Mouse (Mus musculus) cerebellum, adult 8-10 months (tissue): ENCODE data around the gene Scgb1a1.
"Not testable (repeated sequence)": the region's sequence is repeated elsewhere in the genome, so short reads cannot be mapped to it uniquely, and the experiment has no call there.

ENCODE experiments used
- DNase-seq: peaks from one replicate; pipeline ENCODE4 v3.0.0; 2022

The Scgb1a1 gene

GRCm38 (mm10) chr19:9087821-9088220 is at the start of gene Scgb1a1:
Scgb1a1 (minus strand) TSS chr19:9087958.
- no peak for DNase-seq

DNA sequence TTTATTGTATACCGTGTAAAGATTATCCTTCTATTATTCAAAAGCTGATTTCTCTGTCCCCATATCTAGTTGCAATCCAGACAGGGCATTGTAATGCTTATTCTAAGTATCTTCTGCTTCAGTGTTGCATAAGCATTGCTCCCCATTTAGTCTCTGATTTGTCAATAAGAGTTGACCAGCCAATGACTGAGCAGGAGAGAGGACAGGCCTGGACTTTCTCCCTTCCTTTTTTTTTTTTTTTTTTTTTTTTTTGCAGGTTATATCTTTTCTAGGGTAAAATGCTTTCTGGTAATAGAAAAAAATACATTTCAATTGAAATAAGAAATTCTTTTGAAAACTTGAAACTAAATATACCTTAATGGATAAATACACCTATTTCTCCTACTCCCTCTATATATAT is 49.4 kb upstream of the Scgb1a1 start:
- no peak for DNase-seq

GRCm38 (mm10) chr19:9135512-9136331 is 48.0 kb upstream of the Scgb1a1 start, which contains the start of gene Asrgl1:
Asrgl1 (minus strand) TSS chr19:9135636.
- DNase-seq, result peak; percentile 91

DNA sequence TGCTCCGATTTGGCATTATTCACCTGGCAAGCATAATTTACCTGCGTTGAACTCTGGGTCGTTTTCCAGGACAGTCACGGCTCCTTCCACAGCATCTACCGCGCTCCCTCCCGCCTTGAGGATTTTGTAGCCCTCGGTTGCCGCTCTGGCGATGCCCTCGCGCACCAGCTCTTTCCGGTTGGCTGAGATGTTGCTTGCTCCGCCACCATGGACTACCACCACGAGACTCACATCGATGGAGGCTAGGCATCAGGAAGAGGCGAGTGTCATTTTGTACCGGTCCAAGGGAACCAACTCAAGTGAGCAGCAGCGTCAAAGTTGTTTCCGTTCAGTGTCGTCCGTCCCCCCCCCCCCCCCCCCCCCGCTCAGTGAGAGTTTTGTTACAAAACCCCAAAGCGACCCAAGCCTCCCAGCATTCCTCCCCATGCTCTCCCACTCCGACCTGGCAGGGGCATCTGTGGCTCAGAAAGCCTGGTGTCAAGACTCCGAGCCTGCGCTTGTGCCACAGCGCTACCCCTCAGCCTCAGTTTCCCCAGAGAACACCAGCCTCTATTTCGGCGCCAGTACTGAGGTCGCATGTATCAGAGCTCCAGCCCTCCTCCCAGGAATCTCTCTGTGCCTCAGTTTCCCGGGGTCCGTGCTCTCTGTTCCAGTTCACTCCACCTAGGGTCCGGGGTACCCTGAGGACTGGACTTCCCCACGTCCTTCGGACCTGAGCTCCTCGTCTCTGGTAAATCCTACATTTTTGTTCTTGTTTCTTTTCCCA is 47.2 kb upstream of the Scgb1a1 start:
- peak; percentile 58 for DNase-seq

DNA sequence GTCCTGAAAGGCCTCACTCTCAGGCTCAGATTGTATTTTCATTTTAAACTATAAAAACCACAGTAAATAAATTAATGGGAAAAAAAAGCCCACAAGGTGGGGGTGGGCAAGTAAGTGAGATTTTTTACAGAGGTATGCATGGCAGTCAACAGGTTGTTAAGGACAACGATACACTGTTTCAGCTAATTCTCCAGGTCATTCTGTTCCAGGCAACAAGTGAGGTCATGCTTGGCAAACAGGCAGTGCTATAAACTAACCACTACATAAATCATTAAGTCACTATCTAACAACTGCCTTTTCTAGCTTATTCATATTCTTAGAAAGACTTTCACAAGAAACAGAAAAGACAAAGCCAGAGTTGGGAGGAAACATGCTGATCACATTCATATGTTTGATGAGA is 42.2 kb upstream of the Scgb1a1 start:
- DNase-seq, result no peak

- no peak for DNase-seq
Measured at GRCm38 (mm10) chr19:9128499-9129194, 40.9 kb upstream of the Scgb1a1 start.

GRCm38 (mm10) chr19:9123986-9124385 is 36.2 kb upstream of the Scgb1a1 start:
- DNase-seq, result not testable (repeated sequence)

DNA sequence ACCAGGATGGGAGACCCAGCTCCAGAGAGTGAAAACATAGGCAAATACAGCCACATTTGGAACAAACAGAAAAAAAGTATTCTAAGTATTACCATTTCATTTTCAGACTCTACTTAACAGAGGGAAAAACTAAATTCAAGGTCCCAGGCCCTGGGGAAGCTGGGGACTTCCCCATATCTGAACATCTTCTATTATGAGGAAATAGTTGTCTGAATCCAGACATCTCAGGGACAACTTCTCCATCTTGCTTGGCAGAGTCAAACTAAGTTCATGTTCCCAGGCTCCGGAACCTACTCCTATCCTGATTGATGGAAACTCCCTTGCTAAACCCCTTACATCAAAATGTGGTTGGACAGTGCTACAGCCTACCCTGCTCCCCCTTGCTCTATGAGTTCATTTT is 34.6 kb upstream of the Scgb1a1 start:
- DNase-seq, result no peak

- no peak for DNase-seq
Measured at GRCm38 (mm10) chr19:9119655-9120425, 32.1 kb upstream of the Scgb1a1 start.

- no peak for DNase-seq
Measured at GRCm38 (mm10) chr19:9117275-9117674, 29.5 kb upstream of the Scgb1a1 start.

- DNase-seq, result no peak
Measured at GRCm38 (mm10) chr19:9116268-9116667, 28.5 kb upstream of the Scgb1a1 start.

GRCm38 (mm10) chr19:9112043-9112442 is 24.3 kb upstream of the Scgb1a1 start:
- peak; percentile 88 for DNase-seq

DNA sequence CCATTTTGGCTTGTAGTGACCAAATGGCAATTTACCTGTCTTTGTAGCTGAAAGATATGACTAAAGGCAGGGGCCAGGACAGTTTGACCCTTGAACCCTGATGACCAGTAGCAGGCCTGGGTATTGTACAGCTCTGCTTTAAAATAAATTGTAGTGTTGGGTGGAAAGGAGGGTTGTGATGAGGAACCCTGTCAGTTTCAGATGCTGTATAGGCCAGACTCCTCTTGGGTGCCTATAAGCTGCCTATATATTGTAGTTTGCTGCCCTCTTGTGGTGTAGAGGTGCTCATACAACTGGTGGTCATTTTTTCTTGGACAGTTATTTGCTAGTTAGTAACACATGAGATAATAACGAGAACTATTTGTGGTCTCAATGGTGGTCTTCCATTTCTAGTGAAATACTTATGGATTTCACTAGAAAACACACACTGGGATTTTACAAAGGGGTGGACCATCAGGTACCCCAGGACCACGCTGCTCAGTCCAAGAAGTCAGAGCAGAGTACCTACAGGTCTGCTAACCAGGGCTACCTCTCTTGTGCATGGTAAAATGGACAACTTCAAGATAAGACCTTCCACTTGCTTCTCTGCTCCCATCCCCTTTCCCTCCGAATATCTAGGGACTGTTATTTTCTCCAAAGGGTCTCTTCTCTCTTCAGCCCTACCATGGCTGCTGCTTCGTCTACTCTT is 22.6 kb upstream of the Scgb1a1 start:
- peak; percentile 50 for DNase-seq

- DNase-seq, result no peak
Measured at GRCm38 (mm10) chr19:9108536-9108935, 20.8 kb upstream of the Scgb1a1 start.

- no peak for DNase-seq
Measured at GRCm38 (mm10) chr19:9107379-9107755, 19.6 kb upstream of the Scgb1a1 start.

- no peak for DNase-seq
Measured at GRCm38 (mm10) chr19:9106751-9107378, 19.1 kb upstream of the Scgb1a1 start.

GRCm38 (mm10) chr19:9106096-9106495 is 18.3 kb upstream of the Scgb1a1 start:
- no peak for DNase-seq

- DNase-seq, result no peak
Measured at GRCm38 (mm10) chr19:9105101-9105685, 17.4 kb upstream of the Scgb1a1 start.

- no peak for DNase-seq
Measured at GRCm38 (mm10) chr19:9103986-9104385, 16.2 kb upstream of the Scgb1a1 start.

DNA sequence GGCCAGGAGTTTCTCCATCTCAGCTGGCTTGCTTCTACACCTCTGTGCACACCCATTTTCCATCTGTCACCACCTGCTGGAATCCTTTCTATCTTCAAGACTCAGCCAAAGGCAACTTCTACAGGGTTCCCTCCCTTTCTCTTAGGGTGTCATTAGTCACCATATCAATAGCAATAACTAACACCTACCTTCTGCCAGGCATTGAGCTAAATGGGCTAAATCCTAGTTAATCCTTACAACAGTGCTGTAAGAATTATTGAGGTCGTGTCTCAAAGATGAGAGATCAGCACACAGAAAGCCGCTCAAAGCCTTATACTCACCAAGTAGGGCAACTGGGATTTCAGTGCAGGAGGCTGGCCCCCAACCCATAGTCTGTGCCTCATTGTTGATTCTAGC is 13.3 kb upstream of the Scgb1a1 start:
- DNase-seq, result no peak
